Mouse (Mus musculus): ENCODE results near the gene Pank4. TPM values are rescaled to one million over a fixed set of nuclear protein-coding genes. Genes with fewer than 3 reads are reported as not detected.

The Pank4 gene
- polyA plus RNA-seq, 1 experiment from 2014 or later = 47.2 TPM

DNA sequence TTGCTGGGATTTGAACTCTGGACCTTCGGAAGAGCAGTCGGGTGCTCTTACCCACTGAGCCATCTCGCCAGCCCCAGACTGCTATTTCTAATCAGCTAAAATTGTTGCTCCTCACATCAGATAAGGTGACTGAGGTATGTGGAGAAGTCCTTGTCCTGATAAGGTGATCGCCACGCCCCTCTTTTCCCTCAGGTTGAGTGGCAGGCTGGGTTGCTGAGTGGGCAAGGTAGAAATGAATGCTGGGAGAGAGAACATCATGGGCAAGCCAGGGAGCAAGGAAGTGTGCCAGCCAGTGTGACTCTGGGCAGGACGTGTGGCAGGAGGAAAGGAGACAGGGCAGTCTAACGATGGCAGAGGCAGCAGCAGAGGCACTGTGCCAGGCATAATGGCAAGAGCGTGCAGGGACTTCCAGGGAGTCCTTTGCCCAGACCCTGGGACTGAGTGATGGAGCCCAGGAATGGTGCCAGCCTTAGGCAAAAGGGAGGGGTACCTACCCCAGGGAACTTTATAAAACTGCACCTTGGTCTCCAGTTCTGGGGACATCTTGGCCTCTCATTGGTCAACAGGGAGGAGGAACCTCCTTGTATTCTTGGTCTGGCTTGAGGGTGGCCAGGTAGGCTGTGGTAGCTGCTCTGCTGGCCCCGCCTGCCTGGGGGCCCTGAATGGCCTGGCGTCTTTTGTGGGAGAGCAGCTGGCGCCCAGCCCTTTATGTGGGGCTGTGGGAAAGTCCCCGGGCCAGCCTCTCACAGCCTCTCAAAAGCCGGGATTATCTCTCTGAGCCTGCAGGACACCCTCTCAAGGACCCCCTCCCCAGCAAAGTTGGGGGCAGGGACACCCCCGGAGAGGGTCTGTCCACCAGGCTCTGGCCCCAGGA, 15.6 kb upstream of the Pank4 start:
- Histone ChIP-seq H3K4me1 (replicated peaks; ENCODE audit: control insufficient read depth, insufficient read depth, low read length) (no peaks in the 10 kb centered on the region), H3K9me3 (ENCODE audit: control insufficient read depth, low read length) (no peaks in the 10 kb centered on the region), H3K4me2 (no peak overlapping the region), H3K27ac (ENCODE audit: low read depth, low read length) (no peak overlapping the region), H3K4me3 (ENCODE audit: low read depth, low read length) (no peak overlapping the region), H3K36me3 (ENCODE audit: control insufficient read depth, insufficient read depth, low read length) (no peaks in the 10 kb centered on the region), H3K27me3 (replicated peaks; ENCODE audit: control insufficient read depth, insufficient read depth, low read length) (peaks cover 55% of the 10 kb centered on the region), H3K9ac (ENCODE audit: low read depth, low read length) (no peak overlapping the region)
- DNase-seq (ENCODE audit: low spot score) = no peak
- no peak for ATAC-seq (replicated peaks; ENCODE audit: low FRiP score)
- WGBS = 51% methylated on average over 14 of the region's 14 CpGs

GRCm38 (mm10) chr4:154948940-154949588, 14.9 kb upstream of the Pank4 start:
- H3K9ac ChIP-seq (ENCODE audit: low read depth, low read length) = no peak overlapping the region
- H3K27me3 ChIP-seq (replicated peaks; ENCODE audit: control insufficient read depth, insufficient read depth, low read length) = peaks cover 62% of the 10 kb centered on the region
- DNase-seq (ENCODE audit: low spot score) (no peak), ATAC-seq (replicated peaks; ENCODE audit: low FRiP score) (no peak)
- no peak overlapping the region for H3K27ac ChIP-seq (ENCODE audit: low read depth, low read length)
- H3K9me3 ChIP-seq (ENCODE audit: control insufficient read depth, low read length) = no peaks in the 10 kb centered on the region
- no peak overlapping the region for H3K4me3 ChIP-seq (ENCODE audit: low read depth, low read length)
- H3K36me3 ChIP-seq (ENCODE audit: control insufficient read depth, insufficient read depth, low read length) = no peaks in the 10 kb centered on the region
- 63% methylated on average over 6 of the region's 6 CpGs for WGBS
- no peaks in the 10 kb centered on the region for H3K4me1 ChIP-seq (replicated peaks; ENCODE audit: control insufficient read depth, insufficient read depth, low read length)
- H3K4me2 ChIP-seq = no peak overlapping the region

DNA sequence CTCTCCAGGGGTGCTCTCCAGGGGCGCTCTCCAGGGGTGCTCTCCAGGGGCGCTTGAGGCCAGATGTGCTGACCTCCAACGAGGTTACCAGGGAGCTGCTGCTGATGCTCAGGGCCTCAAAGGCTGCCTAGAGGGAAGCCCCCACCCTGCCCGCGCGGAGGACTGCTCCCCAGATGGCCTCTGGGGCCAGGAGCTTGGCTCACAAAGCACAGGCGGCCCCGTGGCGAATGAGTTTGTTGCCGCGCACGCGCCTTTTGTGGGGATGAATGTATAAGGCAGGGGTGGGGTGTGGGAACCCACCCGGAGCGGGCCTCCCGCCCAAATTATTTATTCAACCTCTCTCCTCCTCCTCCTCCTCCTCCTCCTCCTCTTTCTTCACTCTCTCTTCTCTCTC, 14.3 kb upstream of the Pank4 start:
- no peak overlapping the region for H3K9ac ChIP-seq (ENCODE audit: low read depth, low read length)
- 21% methylated on average over 16 of the region's 16 CpGs for WGBS
- no peak overlapping the region for H3K4me3 ChIP-seq (ENCODE audit: low read depth, low read length)
- ATAC-seq (replicated peaks; ENCODE audit: low FRiP score) = no peak
- no peak overlapping the region for H3K4me2 ChIP-seq
- no peaks in the 10 kb centered on the region for H3K4me1 ChIP-seq (replicated peaks; ENCODE audit: control insufficient read depth, insufficient read depth, low read length)
- H3K36me3 ChIP-seq (ENCODE audit: control insufficient read depth, insufficient read depth, low read length) = no peaks in the 10 kb centered on the region
- no peak for DNase-seq (ENCODE audit: low spot score)
- H3K9me3 ChIP-seq (ENCODE audit: control insufficient read depth, low read length) = no peaks in the 10 kb centered on the region
- peaks cover 67% of the 10 kb centered on the region for H3K27me3 ChIP-seq (replicated peaks; ENCODE audit: control insufficient read depth, insufficient read depth, low read length)
- no peak overlapping the region for H3K27ac ChIP-seq (ENCODE audit: low read depth, low read length)

- no peaks in the 10 kb centered on the region for H3K36me3 ChIP-seq (ENCODE audit: control insufficient read depth, insufficient read depth, low read length)
- ATAC-seq (replicated peaks; ENCODE audit: low FRiP score) (no peak), DNase-seq (ENCODE audit: low spot score) (no peak)
- 4% methylated on average over 26 of the region's 26 CpGs for WGBS
- no peak overlapping the region for H3K9ac ChIP-seq (ENCODE audit: low read depth, low read length)
- H3K4me2 ChIP-seq = no peak overlapping the region
- H3K4me3 ChIP-seq (ENCODE audit: low read depth, low read length) = no peak overlapping the region
- no peaks in the 10 kb centered on the region for H3K9me3 ChIP-seq (ENCODE audit: control insufficient read depth, low read length)
- H3K4me1 ChIP-seq (replicated peaks; ENCODE audit: control insufficient read depth, insufficient read depth, low read length) = no peaks in the 10 kb centered on the region; the same call in 1 of the 2 replicates
- H3K27ac ChIP-seq (ENCODE audit: low read depth, low read length) = no peak overlapping the region
- peaks cover 96% of the 10 kb centered on the region for H3K27me3 ChIP-seq (replicated peaks; ENCODE audit: control insufficient read depth, insufficient read depth, low read length)
Observed at GRCm38 (mm10) chr4:154952461-154953241, 11.3 kb upstream of the Pank4 start.

- DNase-seq (ENCODE audit: low spot score) (no peak), ATAC-seq (replicated peaks; ENCODE audit: low FRiP score) (no peak)
- Histone ChIP-seq H3K4me1 (replicated peaks; ENCODE audit: control insufficient read depth, insufficient read depth, low read length) (peaks cover 18% of the 10 kb centered on the region), H3K9ac (ENCODE audit: low read depth, low read length) (no peak overlapping the region), H3K4me3 (ENCODE audit: low read depth, low read length) (no peak overlapping the region), H3K27me3 (replicated peaks; ENCODE audit: control insufficient read depth, insufficient read depth, low read length) (peaks cover 99% of the 10 kb centered on the region), H3K27ac (ENCODE audit: low read depth, low read length) (no peak overlapping the region), H3K9me3 (ENCODE audit: control insufficient read depth, low read length) (no peaks in the 10 kb centered on the region), H3K4me2 (no peak overlapping the region), H3K36me3 (ENCODE audit: control insufficient read depth, insufficient read depth, low read length) (no peaks in the 10 kb centered on the region)
- 37% methylated on average over 9 of the region's 9 CpGs for WGBS
Observed at GRCm38 (mm10) chr4:154956604-154957003, 7.3 kb upstream of the Pank4 start.

DNA sequence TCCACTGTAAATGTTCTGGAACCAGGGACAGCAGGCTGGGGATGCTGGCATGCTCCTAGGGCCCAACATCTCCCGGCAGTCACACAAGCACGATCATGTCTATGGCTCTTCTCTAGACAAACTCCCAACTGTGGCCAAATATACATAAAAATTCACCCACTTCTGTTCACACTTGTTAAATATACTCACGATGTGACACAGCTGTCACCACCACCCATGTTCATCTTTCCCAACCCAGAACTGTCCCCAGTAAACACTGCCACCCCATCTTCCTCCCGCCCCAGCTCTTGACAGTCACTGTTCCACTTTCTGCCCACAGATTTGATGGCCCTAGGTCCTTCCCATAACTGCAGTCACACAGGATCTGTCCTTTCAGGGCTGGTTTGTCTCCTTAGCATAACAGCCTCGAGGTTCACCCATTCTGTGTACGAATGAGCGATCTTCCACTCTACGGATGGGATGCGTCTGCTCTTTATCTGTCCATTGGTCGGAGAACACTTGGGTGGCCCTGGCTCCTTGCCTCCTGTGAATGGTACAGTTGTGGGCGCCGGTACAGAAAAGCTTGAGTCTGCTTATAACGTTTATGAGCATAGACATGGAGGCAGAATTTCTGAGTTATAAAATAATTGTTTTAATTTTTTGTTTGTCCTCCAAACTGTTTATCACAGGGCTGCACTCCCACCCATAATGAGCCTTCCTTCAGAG, 6.5 kb upstream of the Pank4 start:
- 48% methylated on average over 13 of the region's 13 CpGs for WGBS
- DNase-seq (ENCODE audit: low spot score) (no peak), ATAC-seq (replicated peaks; ENCODE audit: low FRiP score) (no peak)
- Histone ChIP-seq H3K4me3 (ENCODE audit: low read depth, low read length) (no peak overlapping the region), H3K9ac (ENCODE audit: low read depth, low read length) (no peak overlapping the region), H3K27ac (ENCODE audit: low read depth, low read length) (no peak overlapping the region), H3K4me2 (no peak overlapping the region; the same call in 1 of the 2 replicates), H3K4me1 (replicated peaks; ENCODE audit: control insufficient read depth, insufficient read depth, low read length) (peaks cover 18% of the 10 kb centered on the region), H3K9me3 (ENCODE audit: control insufficient read depth, low read length) (no peaks in the 10 kb centered on the region), H3K27me3 (replicated peaks; ENCODE audit: control insufficient read depth, insufficient read depth, low read length) (peaks cover 99% of the 10 kb centered on the region), H3K36me3 (ENCODE audit: control insufficient read depth, insufficient read depth, low read length) (no peaks in the 10 kb centered on the region)

DNA sequence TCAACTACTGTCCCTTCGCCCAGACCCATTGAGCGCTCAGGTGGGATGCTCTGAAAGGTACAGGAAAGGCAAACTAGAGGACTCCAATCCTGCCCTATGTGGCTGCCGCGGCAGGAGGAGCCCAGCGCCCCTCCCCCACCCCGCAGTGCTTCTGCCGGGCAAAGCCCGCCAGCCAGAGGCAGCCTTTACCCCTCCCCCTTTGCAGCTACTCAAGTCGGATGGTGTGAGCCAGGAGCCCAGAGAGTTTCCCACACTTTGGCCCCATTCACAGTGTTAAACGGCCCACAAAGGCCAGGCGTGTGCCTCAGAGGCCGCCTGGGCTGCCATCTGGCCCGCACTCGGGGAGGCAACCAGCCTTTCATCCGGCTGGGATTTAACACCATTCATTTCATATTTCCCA, 5.8 kb upstream of the Pank4 start:
- DNase-seq (ENCODE audit: low spot score) = no peak
- peak overlapping the region; percentile 36 for H3K4me2 ChIP-seq
- H3K9me3 ChIP-seq (ENCODE audit: control insufficient read depth, low read length) = no peaks in the 10 kb centered on the region
- H3K27ac ChIP-seq (ENCODE audit: low read depth, low read length) = no peak overlapping the region
- peak overlapping the region; percentile 5; the same call in 1 of the 2 replicates for H3K4me3 ChIP-seq (ENCODE audit: low read depth, low read length)
- ATAC-seq (replicated peaks; ENCODE audit: low FRiP score) = no peak
- no peak overlapping the region for H3K9ac ChIP-seq (ENCODE audit: low read depth, low read length)
- no peaks in the 10 kb centered on the region for H3K36me3 ChIP-seq (ENCODE audit: control insufficient read depth, insufficient read depth, low read length)
- peaks cover 99% of the 10 kb centered on the region for H3K27me3 ChIP-seq (replicated peaks; ENCODE audit: control insufficient read depth, insufficient read depth, low read length)
- 3% methylated on average over 15 of the region's 15 CpGs for WGBS
- H3K4me1 ChIP-seq (replicated peaks; ENCODE audit: control insufficient read depth, insufficient read depth, low read length) = peaks cover 18% of the 10 kb centered on the region

DNA sequence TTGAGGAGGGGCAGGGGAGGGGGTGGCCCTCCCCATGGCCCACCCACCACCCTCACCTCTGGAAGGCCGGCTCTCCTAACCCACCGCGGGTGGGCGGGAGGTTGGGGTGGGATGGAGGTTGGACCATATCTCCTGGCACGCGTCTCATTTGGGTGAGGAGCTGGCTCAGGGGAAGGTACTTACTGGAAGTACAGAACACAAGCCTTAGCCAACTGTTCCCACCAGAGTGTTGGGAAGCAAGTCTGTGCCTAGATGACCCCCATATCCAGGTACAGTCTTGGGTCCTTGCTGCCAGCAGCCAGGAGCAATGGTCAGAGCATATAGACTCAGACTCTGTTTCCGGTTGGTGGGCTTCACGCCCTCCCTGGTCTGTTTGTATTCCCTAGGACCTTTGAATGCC, 5.3 kb upstream of the Pank4 start:
- WGBS = 15% methylated on average over 8 of the region's 8 CpGs
- Histone ChIP-seq H3K4me1 (replicated peaks; ENCODE audit: control insufficient read depth, insufficient read depth, low read length) (peaks cover 22% of the 10 kb centered on the region), H3K4me2 (no peak overlapping the region), H3K9ac (ENCODE audit: low read depth, low read length) (no peak overlapping the region), H3K9me3 (ENCODE audit: control insufficient read depth, low read length) (no peaks in the 10 kb centered on the region), H3K36me3 (ENCODE audit: control insufficient read depth, insufficient read depth, low read length) (no peaks in the 10 kb centered on the region), H3K27ac (ENCODE audit: low read depth, low read length) (no peak overlapping the region), H3K27me3 (replicated peaks; ENCODE audit: control insufficient read depth, insufficient read depth, low read length) (peaks cover 99% of the 10 kb centered on the region), H3K4me3 (ENCODE audit: low read depth, low read length) (no peak overlapping the region)
- ATAC-seq (replicated peaks; ENCODE audit: low FRiP score) = no peak
- no peak for DNase-seq (ENCODE audit: low spot score)

Measured in liver, embryonic 11.5 days (tissue).